Mouse (Mus musculus): ENCODE data around the gene Lrrc34.
A peak's percentile ranks its signal among the peaks of the same experiment; 100 is the strongest.

The Lrrc34 gene

DNA sequence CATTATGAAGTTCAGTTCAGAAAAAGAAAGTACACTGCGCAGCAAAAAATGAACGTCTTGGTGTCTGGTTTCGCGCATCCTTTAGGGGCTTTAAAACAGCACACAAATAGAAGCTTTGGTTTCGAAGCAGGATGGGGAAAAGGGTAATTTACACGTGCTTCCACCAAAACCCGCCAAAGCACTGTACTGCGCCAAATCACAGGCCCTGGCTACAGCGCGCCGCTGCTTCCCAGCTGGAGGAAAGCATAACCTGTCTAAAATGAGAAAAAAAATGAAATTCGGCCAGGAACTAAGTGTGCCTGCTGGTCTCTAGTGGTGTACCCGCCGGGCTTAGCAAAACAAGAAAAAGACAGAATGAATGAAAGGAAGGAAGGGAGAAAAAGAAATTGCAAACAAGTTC, 47.0 kb downstream of the Lrrc34 start:
- DNase-seq (ENCODE audit: low spot score in 2 of 2): peak; percentile 51 to 54

DNA sequence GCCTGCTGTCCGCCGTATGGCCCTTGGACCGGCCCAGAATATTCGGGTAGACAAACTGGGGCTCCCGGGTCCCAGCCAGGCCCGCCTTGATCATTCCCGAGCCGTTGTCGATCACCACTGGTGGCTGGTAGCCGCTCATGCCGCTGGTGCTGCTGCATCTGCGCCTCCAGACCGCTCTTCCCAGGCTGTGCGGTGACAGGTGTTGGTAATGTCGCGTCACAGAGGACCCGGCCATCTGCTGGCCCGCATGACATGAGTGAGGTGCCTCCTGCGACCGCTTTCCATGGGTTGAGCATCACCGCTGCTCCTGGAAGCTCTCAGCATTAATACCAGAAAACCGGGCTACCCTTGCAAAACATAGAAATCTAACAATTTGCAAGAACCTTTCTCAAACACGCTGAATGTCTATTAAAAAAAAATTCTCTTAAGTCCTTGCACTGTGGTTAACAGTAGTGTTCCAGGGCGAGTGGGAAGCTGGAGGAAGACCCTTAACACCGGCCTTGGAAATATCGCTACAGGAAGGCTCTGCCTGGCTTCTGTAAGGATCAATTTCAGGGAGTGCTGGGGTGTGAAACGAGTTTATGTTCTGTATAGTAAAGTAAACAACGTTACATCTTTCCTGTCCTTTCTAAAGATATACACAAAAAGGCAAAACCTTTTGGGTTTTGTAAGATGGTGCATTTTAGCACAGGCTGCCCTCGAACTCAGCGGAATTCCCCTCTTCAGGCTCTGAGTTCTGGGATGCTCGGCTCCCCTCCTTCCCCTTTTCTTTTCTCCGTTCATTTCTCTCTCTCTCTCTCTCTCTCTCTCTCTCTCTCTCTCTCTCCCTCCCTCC, 47.7 kb downstream of the Lrrc34 start, which contains the start of gene Actrt3:
Gene Actrt3 (minus strand): TSS at position 229 of the 835 bp plus-strand sequence.
- peak; percentile 59 to 62 for DNase-seq (ENCODE audit: low spot score in 2 of 2)

DNA sequence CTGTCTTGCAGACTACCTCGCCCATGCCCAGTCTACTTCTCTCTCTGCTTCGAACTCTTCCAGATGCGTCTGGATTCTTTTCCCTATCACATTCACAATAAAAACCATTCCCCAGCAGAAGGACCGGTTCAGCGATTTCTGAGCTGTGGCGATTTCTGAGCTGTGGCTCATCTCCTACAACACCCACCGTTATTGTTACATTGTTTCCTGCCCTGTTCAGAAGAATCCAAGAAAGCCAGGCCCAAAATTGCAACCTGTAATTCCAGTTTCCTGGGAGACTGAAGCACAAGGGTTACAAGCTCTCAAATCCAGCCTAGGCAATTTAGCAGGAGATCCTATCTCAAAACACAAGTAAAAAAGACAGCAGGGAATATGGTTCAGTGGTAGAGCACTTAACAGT, 50.4 kb downstream of the Lrrc34 start:
- no peak for DNase-seq (ENCODE audit: low spot score in 2 of 2)

DNA sequence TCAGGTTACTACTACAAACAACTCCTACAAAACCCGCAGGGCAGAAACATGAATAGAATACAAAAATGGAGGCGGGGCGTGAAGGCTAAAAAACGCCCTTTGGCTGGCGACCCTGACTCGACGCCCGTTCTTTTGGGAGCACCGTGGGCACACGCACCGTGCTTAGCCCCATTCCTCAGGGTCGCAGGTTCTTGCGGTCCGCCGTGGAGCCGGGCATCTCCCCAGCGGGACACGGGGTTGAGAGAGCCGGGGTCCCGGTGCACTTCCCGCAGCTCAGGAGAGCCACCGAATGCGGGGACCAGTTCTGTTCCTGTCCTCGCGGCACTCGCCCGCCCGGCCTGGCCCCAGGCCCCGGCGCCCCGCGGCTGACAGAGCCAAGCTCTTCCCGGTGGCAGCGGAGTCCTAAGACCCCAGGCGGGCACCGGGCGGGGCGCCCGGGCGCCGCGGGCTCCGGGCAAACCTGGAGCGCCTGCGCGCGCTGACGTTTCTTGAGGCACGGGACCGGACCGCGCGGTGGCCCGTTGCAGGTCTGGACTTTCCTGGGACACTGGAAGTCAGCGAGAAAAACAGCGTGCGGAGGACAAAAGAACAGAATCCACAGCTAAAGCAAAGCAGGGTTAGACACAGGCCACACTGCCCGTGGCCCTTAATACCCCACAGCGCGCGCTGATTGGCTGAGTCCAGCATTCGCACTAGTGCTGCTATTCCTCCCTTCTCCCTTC, 52.4 kb downstream of the Lrrc34 start:
- peak; percentile 27 to 44 for DNase-seq (ENCODE audit: low spot score in 2 of 2)

DNA sequence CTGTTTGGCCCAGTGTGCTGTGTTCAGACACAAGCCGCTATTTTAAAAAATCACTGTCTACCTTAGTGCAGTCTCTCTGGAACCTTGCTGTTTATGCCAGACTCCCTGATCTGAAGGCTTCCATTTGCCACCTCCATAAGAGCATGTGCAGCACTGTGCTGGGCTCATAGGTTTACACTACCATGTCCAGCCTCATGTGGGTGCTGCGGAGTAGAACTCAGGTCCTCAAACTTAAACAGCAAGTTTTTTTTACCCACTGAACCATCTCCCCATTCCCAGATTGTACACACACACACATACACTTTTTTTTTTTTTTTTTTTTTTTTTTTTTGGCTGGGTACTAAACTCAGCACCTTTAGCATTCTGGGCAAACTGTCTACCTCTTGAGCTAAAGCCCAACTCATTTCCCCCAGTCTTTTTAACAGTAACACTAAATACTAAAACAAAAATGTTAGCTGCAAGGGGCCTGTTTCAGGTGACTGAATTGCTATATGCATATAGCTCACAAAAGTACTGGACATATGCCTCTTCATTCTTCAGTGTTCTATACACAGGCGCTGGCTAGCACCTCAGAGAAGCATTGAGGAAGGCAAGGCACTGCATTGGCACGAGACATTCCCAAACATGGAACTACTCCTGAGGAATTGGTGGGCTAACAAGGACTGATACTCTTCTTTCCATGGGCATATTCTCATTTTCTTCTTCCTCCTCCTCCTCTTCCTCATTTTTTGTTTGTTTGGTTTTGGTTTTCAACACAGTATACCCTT, 53.8 kb downstream of the Lrrc34 start:
- DNase-seq (ENCODE audit: low spot score in 2 of 2): no peak

DNA sequence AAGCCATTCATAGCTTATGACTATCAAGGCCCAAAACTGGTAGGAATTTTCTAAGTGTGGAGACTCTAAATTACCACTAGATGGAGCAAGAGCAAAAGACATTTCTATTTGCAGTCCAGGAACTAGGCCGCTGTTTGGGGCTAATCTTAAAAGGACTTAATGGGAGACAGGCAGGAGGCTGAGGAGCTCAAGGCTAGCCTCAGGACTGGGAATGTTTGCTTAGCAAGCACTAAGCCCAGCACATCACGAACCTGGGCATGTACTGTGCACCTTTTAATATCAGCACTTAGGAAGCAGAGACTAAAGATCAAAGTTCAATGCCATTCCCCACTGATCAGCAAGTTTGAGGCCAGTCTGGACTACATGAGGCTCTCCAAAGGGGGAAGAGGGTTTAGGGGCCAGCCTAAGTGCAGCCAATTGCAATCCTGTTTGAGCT, 55.2 kb downstream of the Lrrc34 start:
- DNase-seq (ENCODE audit: low spot score in 2 of 2): peak in 1 of 2 experiments; percentile 22

DNA sequence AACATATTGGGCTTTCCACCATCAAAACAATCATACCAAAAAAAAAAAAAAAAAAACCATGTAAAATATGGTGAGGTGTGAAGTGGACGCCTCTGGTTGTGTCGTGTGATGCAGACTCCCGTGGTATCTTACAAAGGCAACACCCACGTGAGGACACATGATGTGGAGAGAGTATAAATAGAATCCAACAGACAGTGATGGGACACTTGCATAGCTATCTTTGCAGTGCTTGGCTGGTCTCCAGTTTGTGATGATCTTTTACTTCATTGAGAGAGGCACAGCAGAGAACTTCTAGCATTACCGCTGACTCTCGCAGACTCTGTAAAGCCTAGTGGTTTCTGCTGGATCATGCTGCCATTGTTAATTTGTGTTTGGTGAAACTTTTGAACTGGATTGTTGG, 58.8 kb downstream of the Lrrc34 start:
- DNase-seq (ENCODE audit: low spot score in 2 of 2): no peak

All from right cerebral cortex, adult 2 months (tissue).